Mouse (Mus musculus): Measurements from ENCODE around the gene C3. TPM values are rescaled to one million over a fixed set of nuclear protein-coding genes. Genes with fewer than 3 reads are reported as not detected.
A peak's percentile ranks its signal among the peaks of the same experiment; 100 is the strongest.

Gene C3
- polyA plus RNA-seq, 1 experiment from 2014 or later, result 0.37 TPM

- Histone ChIP-seq H3K27me3 (no peaks in the 10 kb centered on the region), H3K4me1 (0 out of 2 replicates have a peak, but pooled peaks cover 4% of the 10 kb centered on the region), H3K27ac (no peak overlapping the region), H3K9ac (no peak overlapping the region), H3K4me2 (replicated peaks) (no peak overlapping the region), H3K36me3 (peaks cover 50% of the 10 kb centered on the region), H3K9me3 (no peaks in the 10 kb centered on the region), H3K4me3 (no peak overlapping the region)
- 91% methylated on average over 17 of the region's 17 CpGs for WGBS
- no peak for ATAC-seq (ENCODE audit: insufficient number of reproducible peaks, insufficient read depth, low FRiP score, low TSS enrichment)
Observed at GRCm38 (mm10) chr17:57262901-57263550, 35.1 kb upstream of the C3 start.

GRCm38 (mm10) chr17:57261796-57262195 is 33.9 kb upstream of the C3 start:
- Histone ChIP-seq H3K27ac (no peak overlapping the region), H3K27me3 (no peaks in the 10 kb centered on the region), H3K9ac (no peak overlapping the region), H3K9me3 (no peaks in the 10 kb centered on the region), H3K4me2 (replicated peaks) (no peak overlapping the region), H3K36me3 (peaks cover 61% of the 10 kb centered on the region), H3K4me3 (no peak overlapping the region), H3K4me1 (0 out of 2 replicates have a peak, but pooled peaks cover 4% of the 10 kb centered on the region)
- 47% methylated on average over 1 of the region's 1 CpGs for WGBS
- ATAC-seq (ENCODE audit: insufficient number of reproducible peaks, insufficient read depth, low FRiP score, low TSS enrichment), result no peak

- ATAC-seq (ENCODE audit: insufficient number of reproducible peaks, insufficient read depth, low FRiP score, low TSS enrichment), result no peak
- Histone ChIP-seq H3K36me3 (peaks cover 66% of the 10 kb centered on the region), H3K4me1 (0 out of 2 replicates have a peak, but pooled peaks cover 4% of the 10 kb centered on the region), H3K27ac (no peak overlapping the region), H3K9ac (no peak overlapping the region), H3K4me2 (replicated peaks) (no peak overlapping the region), H3K9me3 (no peaks in the 10 kb centered on the region), H3K4me3 (no peak overlapping the region), H3K27me3 (no peaks in the 10 kb centered on the region)
- WGBS, result 89% methylated on average over 4 of the region's 4 CpGs
Observed at GRCm38 (mm10) chr17:57261286-57261685, 33.4 kb upstream of the C3 start.

DNA sequence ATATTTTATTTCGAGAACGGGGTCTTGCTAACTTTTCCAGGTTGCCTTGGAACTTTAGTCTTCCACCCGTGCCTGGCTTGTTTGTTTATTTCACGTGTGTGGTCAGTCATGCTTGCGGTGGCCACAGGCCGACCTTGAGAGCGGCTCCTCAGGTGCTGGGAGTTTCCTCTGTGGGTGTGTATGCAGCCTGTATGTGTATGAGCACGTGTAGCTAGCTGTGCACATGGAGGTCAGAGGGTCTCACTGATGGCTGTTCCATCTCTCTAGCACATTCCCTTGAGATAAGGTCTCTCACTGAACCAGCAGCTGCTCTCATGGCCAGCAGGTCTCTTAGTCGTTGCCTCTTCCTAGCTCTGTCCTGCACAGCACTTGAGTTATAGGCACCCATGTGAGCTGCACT is 32.4 kb upstream of the C3 start:
- Histone ChIP-seq H3K4me2 (replicated peaks) (no peak overlapping the region), H3K9me3 (no peaks in the 10 kb centered on the region), H3K27ac (no peak overlapping the region), H3K9ac (no peak overlapping the region), H3K36me3 (peaks cover 74% of the 10 kb centered on the region), H3K4me3 (no peak overlapping the region), H3K4me1 (0 out of 2 replicates have a peak, but pooled peaks cover 4% of the 10 kb centered on the region), H3K27me3 (no peaks in the 10 kb centered on the region)
- no peak for ATAC-seq (ENCODE audit: insufficient number of reproducible peaks, insufficient read depth, low FRiP score, low TSS enrichment)
- 91% methylated on average over 9 of the region's 9 CpGs for WGBS

GRCm38 (mm10) chr17:57259742-57260141 is 31.8 kb upstream of the C3 start:
- Histone ChIP-seq H3K36me3 (peaks cover 80% of the 10 kb centered on the region), H3K9ac (no peak overlapping the region), H3K4me2 (replicated peaks) (no peak overlapping the region), H3K4me1 (no peaks in the 10 kb centered on the region), H3K9me3 (no peaks in the 10 kb centered on the region), H3K27ac (no peak overlapping the region), H3K4me3 (no peak overlapping the region), H3K27me3 (no peaks in the 10 kb centered on the region)
- 93% methylated on average over 8 of the region's 8 CpGs for WGBS
- ATAC-seq (ENCODE audit: insufficient number of reproducible peaks, insufficient read depth, low FRiP score, low TSS enrichment), result no peak

DNA sequence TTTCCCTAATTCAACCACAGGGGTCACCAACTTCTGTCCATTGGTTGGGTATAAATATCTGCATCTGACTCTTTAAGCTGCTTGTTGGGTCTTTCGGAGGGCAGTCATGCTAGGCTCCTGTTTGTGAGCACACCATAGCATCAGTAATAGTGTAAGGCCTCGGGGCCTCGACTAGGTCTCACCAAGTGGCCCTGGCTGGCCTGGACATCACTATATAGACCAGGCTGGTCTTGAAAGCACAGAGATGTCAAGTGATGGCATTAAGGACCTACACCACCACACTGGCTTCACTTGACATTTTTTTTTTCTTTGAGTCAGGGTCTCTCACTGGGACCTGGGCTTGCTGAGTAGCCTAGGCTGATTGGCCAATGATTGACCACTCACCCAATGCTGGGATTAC is 30.3 kb upstream of the C3 start:
- Histone ChIP-seq H3K9me3 (no peaks in the 10 kb centered on the region), H3K27ac (no peak overlapping the region), H3K9ac (no peak overlapping the region), H3K27me3 (no peaks in the 10 kb centered on the region), H3K4me1 (no peaks in the 10 kb centered on the region), H3K4me2 (replicated peaks) (no peak overlapping the region), H3K36me3 (peaks cover 89% of the 10 kb centered on the region), H3K4me3 (no peak overlapping the region)
- ATAC-seq (ENCODE audit: insufficient number of reproducible peaks, insufficient read depth, low FRiP score, low TSS enrichment), result no peak
- 95% methylated on average over 3 of the region's 3 CpGs for WGBS

- no peaks in the 10 kb centered on the region for H3K4me1 ChIP-seq
- H3K9ac ChIP-seq, result no peak overlapping the region
- H3K9me3 ChIP-seq, result no peaks in the 10 kb centered on the region
- no peak overlapping the region for H3K4me2 ChIP-seq (replicated peaks)
- no peak for ATAC-seq (ENCODE audit: insufficient number of reproducible peaks, insufficient read depth, low FRiP score, low TSS enrichment)
- no peak overlapping the region for H3K4me3 ChIP-seq
- H3K36me3 ChIP-seq, result peaks cover 80% of the 10 kb centered on the region
- 92% methylated on average over 22 of the region's 22 CpGs for WGBS
- no peaks in the 10 kb centered on the region for H3K27me3 ChIP-seq
- no peak overlapping the region for H3K27ac ChIP-seq
Observed at GRCm38 (mm10) chr17:57256921-57257485, 29.1 kb upstream of the C3 start.

DNA sequence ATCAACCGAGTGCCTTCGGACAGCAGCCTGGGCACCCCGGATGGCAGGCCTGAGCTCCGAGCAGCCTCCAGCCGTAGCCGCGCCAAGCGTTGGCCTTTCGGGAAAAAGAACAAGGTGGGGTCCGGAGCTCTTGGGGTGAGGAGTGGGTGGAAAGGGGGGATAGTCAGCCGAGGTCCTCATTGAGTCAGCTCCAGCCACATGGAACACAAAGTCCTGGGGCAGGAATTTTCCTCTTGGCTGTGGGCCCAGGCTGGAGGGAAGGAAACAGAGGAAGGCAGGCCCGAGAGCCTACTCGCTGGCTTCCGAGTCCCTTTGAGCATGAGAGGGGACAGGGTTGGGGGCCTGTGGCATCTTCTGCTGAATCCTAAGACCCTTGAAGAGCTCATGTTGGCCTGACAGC is 27.4 kb upstream of the C3 start:
- no peak for ATAC-seq (ENCODE audit: insufficient number of reproducible peaks, insufficient read depth, low FRiP score, low TSS enrichment)
- H3K36me3 ChIP-seq, result peaks cover 66% of the 10 kb centered on the region
- no peak overlapping the region for H3K9ac ChIP-seq
- H3K4me2 ChIP-seq (replicated peaks), result no peak overlapping the region
- WGBS, result 93% methylated on average over 14 of the region's 14 CpGs
- H3K4me3 ChIP-seq, result no peak overlapping the region
- peaks cover 6% of the 10 kb centered on the region; the same call in 1 of the 2 replicates for H3K4me1 ChIP-seq
- H3K27me3 ChIP-seq, result no peaks in the 10 kb centered on the region
- no peaks in the 10 kb centered on the region for H3K9me3 ChIP-seq
- no peak overlapping the region for H3K27ac ChIP-seq

- no peak overlapping the region for H3K27ac ChIP-seq
- H3K4me3 ChIP-seq, result no peak overlapping the region
- H3K9ac ChIP-seq, result no peak overlapping the region
- peaks cover 50% of the 10 kb centered on the region for H3K36me3 ChIP-seq
- ATAC-seq (ENCODE audit: insufficient number of reproducible peaks, insufficient read depth, low FRiP score, low TSS enrichment), result no peak
- H3K27me3 ChIP-seq, result no peaks in the 10 kb centered on the region
- no peak overlapping the region for H3K4me2 ChIP-seq (replicated peaks)
- peaks cover 16% of the 10 kb centered on the region; the same call in 1 of the 2 replicates for H3K4me1 ChIP-seq
- H3K9me3 ChIP-seq, result no peaks in the 10 kb centered on the region
- 76% methylated on average over 6 of the region's 6 CpGs for WGBS
Observed at GRCm38 (mm10) chr17:57253306-57253705, 25.4 kb upstream of the C3 start.

- H3K4me3 ChIP-seq, result peak overlapping the region; percentile 72; the same call in 1 of the 2 replicates
- H3K36me3 ChIP-seq, result peaks cover 32% of the 10 kb centered on the region
- no peaks in the 10 kb centered on the region for H3K27me3 ChIP-seq
- no peak overlapping the region for H3K27ac ChIP-seq
- WGBS, result 97% methylated on average over 3 of the region's 3 CpGs
- H3K9me3 ChIP-seq, result no peaks in the 10 kb centered on the region
- no peak overlapping the region for H3K4me2 ChIP-seq (replicated peaks)
- no peak for ATAC-seq (ENCODE audit: insufficient number of reproducible peaks, insufficient read depth, low FRiP score, low TSS enrichment)
- peaks cover 20% of the 10 kb centered on the region for H3K4me1 ChIP-seq
- no peak overlapping the region for H3K9ac ChIP-seq
Observed at GRCm38 (mm10) chr17:57251431-57251830, 23.5 kb upstream of the C3 start.

GRCm38 (mm10) chr17:57250461-57251160 is 22.7 kb upstream of the C3 start:
- no peak for ATAC-seq (ENCODE audit: insufficient number of reproducible peaks, insufficient read depth, low FRiP score, low TSS enrichment)
- H3K4me3 ChIP-seq, result peak overlapping the region; percentile 72
- 3% methylated on average over 33 of the region's 33 CpGs for WGBS
- peak overlapping the region; percentile 71 for H3K9ac ChIP-seq
- no peak overlapping the region for H3K27ac ChIP-seq
- H3K27me3 ChIP-seq, result no peaks in the 10 kb centered on the region
- no peaks in the 10 kb centered on the region for H3K9me3 ChIP-seq
- peaks cover 24% of the 10 kb centered on the region for H3K4me1 ChIP-seq
- H3K4me2 ChIP-seq (replicated peaks), result peak overlapping the region; percentile 93
- peaks cover 26% of the 10 kb centered on the region for H3K36me3 ChIP-seq

All from embryonic facial prominence, embryonic 12.5 days (tissue).